Mouse (Mus musculus) testis, adult 2 months (tissue): ENCODE results near the gene Plekhn1. TPM values are rescaled to one million over a fixed set of nuclear protein-coding genes. Genes with fewer than 3 reads are reported as not detected.

Source experiments
- H3K27ac ChIP-seq: fragments of 200-500 bp; 2 replicates; pipeline ENCODE4 v1.5.1; 2012; ENCODE audit warnings: low read depth, low read length; ENCODE audit not compliant: control insufficient read depth, insufficient read depth
- H3K27me3 ChIP-seq: fragments of 200-500 bp; 2 replicates; pipeline ENCODE4 v1.6.1; 2012; ENCODE audit warnings: mild to moderate bottlenecking, low read length, moderate library complexity; ENCODE audit not compliant: control insufficient read depth, insufficient read depth
- H3K36me3 ChIP-seq: fragments of 200-500 bp; 2 replicates; pipeline ENCODE4 v1.6.1; 2012; ENCODE audit warnings: mild to moderate bottlenecking, low read length; ENCODE audit not compliant: control insufficient read depth, insufficient read depth
- H3K4me1 ChIP-seq: fragments of 200-500 bp; 2 replicates; pipeline ENCODE4 v1.6.1; 2012; ENCODE audit warnings: low read length; ENCODE audit not compliant: control insufficient read depth, insufficient read depth
- H3K4me3 ChIP-seq: fragments of 200-500 bp; 2 replicates; pipeline ENCODE4 v1.5.1; 2012; ENCODE audit warnings: low read depth, mild to moderate bottlenecking, low read length, moderate library complexity, mixed read lengths; ENCODE audit not compliant: control insufficient read depth
- CTCF ChIP-seq: fragments of 200-500 bp; IDR thresholded peaks from 2 replicates; pipeline ENCODE4 v1.5.1; 2012; ENCODE audit warnings: low read depth, mild to moderate bottlenecking, inconsistent platforms, low read length, moderate library complexity; ENCODE audit not compliant: control insufficient read depth, insufficient read depth, insufficient replicate concordance
- POLR2A ChIP-seq: fragments of 200-500 bp; IDR thresholded peaks from 2 replicates; pipeline ENCODE4 v1.6.1; 2012; ENCODE audit warnings: low read depth, mild to moderate bottlenecking, inconsistent platforms, low read length, moderate library complexity; ENCODE audit not compliant: control insufficient read depth
- polyA plus RNA-seq: library from polyadenylated mRNA; depleted of rRNA; stranded (reverse); fragments of >200 nt; gene quantifications from 2 replicates; pipeline ENCODE4 v1.2.3, GENCODE M21; 2012; rRNA removed

The Plekhn1 gene
- polyA plus RNA-seq = 40.2 and 42.7 TPM in 2 replicates

GRCm38 (mm10) chr4:156234701-156235213 is at the start of gene Plekhn1:
TSS of gene Plekhn1 (minus strand) at chr4:156234857.
- TF ChIP-seq POLR2A (no peak), CTCF (no peak)
- H3K4me3 ChIP-seq = peak within 1 kb of the TSS; percentile 83
- no peaks in the 10 kb centered on the region for H3K27me3 ChIP-seq
- H3K27ac ChIP-seq = no peak within 1 kb of the TSS
- peaks cover 10% of the 10 kb centered on the region for H3K4me1 ChIP-seq
- no peaks in the 10 kb centered on the region for H3K36me3 ChIP-seq

GRCm38 (mm10) chr4:156255078-156255839 is 20.6 kb upstream of the Plekhn1 start, which contains the start of gene Samd11:
TSS of gene Samd11 (minus strand) at chr4:156255657.
- no peak within 1 kb of the TSS for H3K4me3 ChIP-seq
- no peaks in the 10 kb centered on the region for H3K36me3 ChIP-seq
- TF ChIP-seq CTCF (no peak), POLR2A (no peak)
- H3K27ac ChIP-seq = no peak within 1 kb of the TSS
- no peaks in the 10 kb centered on the region for H3K4me1 ChIP-seq
- H3K27me3 ChIP-seq = no peaks in the 10 kb centered on the region

- TF ChIP-seq POLR2A (no peak), CTCF (no peak)
- no peaks in the 10 kb centered on the region for H3K27me3 ChIP-seq
- no peak overlapping the region for H3K27ac ChIP-seq
- no peaks in the 10 kb centered on the region for H3K4me1 ChIP-seq
- H3K4me3 ChIP-seq = no peak overlapping the region
- H3K36me3 ChIP-seq = no peaks in the 10 kb centered on the region
Observed at GRCm38 (mm10) chr4:156254361-156255077, 19.9 kb upstream of the Plekhn1 start.

GRCm38 (mm10) chr4:156253043-156253442 is 18.4 kb upstream of the Plekhn1 start:
- H3K4me1 ChIP-seq = no peaks in the 10 kb centered on the region

GRCm38 (mm10) chr4:156252619-156253018 is 18.0 kb upstream of the Plekhn1 start:
- no peak for TF ChIP-seq POLR2A
- TF ChIP-seq CTCF = no peak
- no peaks in the 10 kb centered on the region for H3K4me1 ChIP-seq
- no peaks in the 10 kb centered on the region for H3K27me3 ChIP-seq
- no peak overlapping the region for H3K4me3 ChIP-seq
- no peaks in the 10 kb centered on the region for H3K36me3 ChIP-seq
- no peak overlapping the region for H3K27ac ChIP-seq

More at GRCm38 (mm10) chr4:156253043-156253442, 18.4 kb upstream of the Plekhn1 start:
- Histone ChIP-seq H3K27ac (no peak overlapping the region), H3K36me3 (no peaks in the 10 kb centered on the region), H3K4me3 (no peak overlapping the region), H3K27me3 (no peaks in the 10 kb centered on the region)
- TF ChIP-seq POLR2A = no peak
- TF ChIP-seq CTCF = no peak

GRCm38 (mm10) chr4:156252140-156252539 is 17.5 kb upstream of the Plekhn1 start:
- Histone ChIP-seq H3K27me3 (no peaks in the 10 kb centered on the region), H3K4me3 (no peak overlapping the region), H3K27ac (no peak overlapping the region), H3K4me1 (no peaks in the 10 kb centered on the region), H3K36me3 (no peaks in the 10 kb centered on the region)
- TF ChIP-seq CTCF = no peak
- TF ChIP-seq POLR2A = no peak

GRCm38 (mm10) chr4:156251081-156251480 is 16.4 kb upstream of the Plekhn1 start:
- no peaks in the 10 kb centered on the region for H3K4me1 ChIP-seq
- TF ChIP-seq CTCF = no peak
- no peak for TF ChIP-seq POLR2A
- no peak overlapping the region for H3K27ac ChIP-seq

More at GRCm38 (mm10) chr4:156251081-156251480, 16.4 kb upstream of the Plekhn1 start:
- H3K4me3 ChIP-seq = no peak overlapping the region
- H3K27me3 ChIP-seq = no peaks in the 10 kb centered on the region
- no peaks in the 10 kb centered on the region for H3K36me3 ChIP-seq
